Mouse (Mus musculus): ENCODE measurements around the gene Gm21304. TPM values are rescaled to one million over a fixed set of nuclear protein-coding genes. Genes with fewer than 3 reads are reported as not detected.
"Not testable (repeated sequence)": the region's sequence is repeated elsewhere in the genome, so short reads cannot be mapped to it uniquely, and the experiment has no call there.

Gene Gm21304
- polyA plus RNA-seq (2015; fragmentation: Nextera tagmentation; extraction: Ambion mirVana), result not detected in 2 replicates

- not testable (repeated sequence) for H3K4me2 ChIP-seq; H3K27ac ChIP-seq (replicated peaks); H3K36me3 ChIP-seq; H3K9ac ChIP-seq; H3K4me1 ChIP-seq (replicated peaks); H3K9me3 ChIP-seq; ATAC-seq (ENCODE audit: low read depth); H3K27me3 ChIP-seq; H3K4me3 ChIP-seq
- no CpG with 5 or more reads among the region's 3 CpGs for WGBS
Observed at GRCm38 (mm10) chr10:104168215-104168614, at the start of gene Gm21304. Gm21304 (plus strand) TSS chr10:104168515.

GRCm38 (mm10) chr10:104142687-104143086, 25.6 kb upstream of the Gm21304 start, which contains the start of gene Gm21293:
Gm21293 (plus strand) TSS chr10:104142987.
- not testable (repeated sequence) for H3K4me3 ChIP-seq; H3K4me2 ChIP-seq; H3K27ac ChIP-seq (replicated peaks); H3K4me1 ChIP-seq (replicated peaks); ATAC-seq (ENCODE audit: low read depth); H3K9ac ChIP-seq; H3K36me3 ChIP-seq; H3K9me3 ChIP-seq; H3K27me3 ChIP-seq
- no CpG with 5 or more reads among the region's 3 CpGs for WGBS

- H3K9ac ChIP-seq; H3K36me3 ChIP-seq; H3K27ac ChIP-seq (replicated peaks); H3K4me3 ChIP-seq; H3K27me3 ChIP-seq; H3K4me2 ChIP-seq; H3K9me3 ChIP-seq; H3K4me1 ChIP-seq (replicated peaks); ATAC-seq (ENCODE audit: low read depth): not testable (repeated sequence)
- WGBS, result no CpG with 5 or more reads among the region's 3 CpGs
Observed at GRCm38 (mm10) chr10:104151197-104151596, 17.1 kb upstream of the Gm21304 start, which contains the start of gene Gm6763. Gm6763 (plus strand) TSS chr10:104151497.

GRCm38 (mm10) chr10:104159706-104160105, 8.6 kb upstream of the Gm21304 start, which contains the start of gene Gm8764:
Gm8764 (plus strand) TSS chr10:104160006.
- no CpG with 5 or more reads among the region's 3 CpGs for WGBS
- H3K9ac ChIP-seq; H3K27ac ChIP-seq (replicated peaks); ATAC-seq (ENCODE audit: low read depth); H3K4me3 ChIP-seq; H3K36me3 ChIP-seq; H3K4me2 ChIP-seq; H3K4me1 ChIP-seq (replicated peaks); H3K27me3 ChIP-seq; H3K9me3 ChIP-seq: not testable (repeated sequence)

- H3K9ac ChIP-seq; ATAC-seq (ENCODE audit: low read depth); H3K36me3 ChIP-seq; H3K27me3 ChIP-seq; H3K4me1 ChIP-seq (replicated peaks); H3K4me3 ChIP-seq; H3K9me3 ChIP-seq; H3K27ac ChIP-seq (replicated peaks); H3K4me2 ChIP-seq: not testable (repeated sequence)
- no CpG with 5 or more reads among the region's 3 CpGs for WGBS
Observed at GRCm38 (mm10) chr10:104176724-104177123, 8.4 kb downstream of the Gm21304 start, which contains the start of gene Gm21312. Gm21312 (plus strand) TSS chr10:104177024.

GRCm38 (mm10) chr10:104185233-104185632, 16.9 kb downstream of the Gm21304 start, which contains the start of gene Gm20765:
Gm20765 (plus strand) TSS chr10:104185533.
- not testable (repeated sequence) for ATAC-seq (ENCODE audit: low read depth); H3K27me3 ChIP-seq; H3K4me2 ChIP-seq; H3K9me3 ChIP-seq; H3K9ac ChIP-seq; H3K4me3 ChIP-seq; H3K4me1 ChIP-seq (replicated peaks); H3K36me3 ChIP-seq; H3K27ac ChIP-seq (replicated peaks)
- no CpG with 5 or more reads among the region's 3 CpGs for WGBS

GRCm38 (mm10) chr10:104193742-104194141, 25.4 kb downstream of the Gm21304 start, which contains the start of gene Gm4340:
Gm4340 (plus strand) TSS chr10:104194042.
- H3K27me3 ChIP-seq; H3K4me1 ChIP-seq (replicated peaks); H3K27ac ChIP-seq (replicated peaks); H3K36me3 ChIP-seq; H3K4me2 ChIP-seq; H3K4me3 ChIP-seq; H3K9me3 ChIP-seq; H3K9ac ChIP-seq; ATAC-seq (ENCODE audit: low read depth): not testable (repeated sequence)
- WGBS, result no CpG with 5 or more reads among the region's 3 CpGs

- ATAC-seq (ENCODE audit: low read depth), result no peak
- Histone ChIP-seq H3K4me3 (no peak overlapping the region), H3K27ac (replicated peaks) (no peak overlapping the region), H3K9ac (no peak overlapping the region), H3K9me3 (no peaks in the 10 kb centered on the region), H3K27me3 (no peaks in the 10 kb centered on the region), H3K36me3 (no peaks in the 10 kb centered on the region), H3K4me2 (no peak overlapping the region), H3K4me1 (replicated peaks) (no peaks in the 10 kb centered on the region)
- 88% methylated on average over 1 of the region's 1 CpGs for WGBS
Observed at GRCm38 (mm10) chr10:104209655-104210054, 41.3 kb downstream of the Gm21304 start.

- no peak overlapping the region for H3K4me2 ChIP-seq
- no peaks in the 10 kb centered on the region for H3K9me3 ChIP-seq
- H3K36me3 ChIP-seq, result no peaks in the 10 kb centered on the region
- no peak for ATAC-seq (ENCODE audit: low read depth)
- H3K9ac ChIP-seq, result no peak overlapping the region
- H3K4me3 ChIP-seq, result no peak overlapping the region
- WGBS, result 75% methylated on average over 3 of the region's 3 CpGs
- H3K27me3 ChIP-seq, result no peaks in the 10 kb centered on the region
- no peak overlapping the region for H3K27ac ChIP-seq (replicated peaks)
- no peaks in the 10 kb centered on the region for H3K4me1 ChIP-seq (replicated peaks)
Observed at GRCm38 (mm10) chr10:104210268-104210990, 42.1 kb downstream of the Gm21304 start.

GRCm38 (mm10) chr10:104214527-104214926, 46.2 kb downstream of the Gm21304 start:
- Histone ChIP-seq H3K4me3 (no peak overlapping the region), H3K4me2 (no peak overlapping the region), H3K27me3 (no peaks in the 10 kb centered on the region), H3K4me1 (replicated peaks) (no peaks in the 10 kb centered on the region), H3K9ac (no peak overlapping the region), H3K9me3 (no peaks in the 10 kb centered on the region), H3K27ac (replicated peaks) (no peak overlapping the region), H3K36me3 (no peaks in the 10 kb centered on the region)
- 92% methylated on average over 5 of the region's 5 CpGs for WGBS
- ATAC-seq (ENCODE audit: low read depth), result no peak

Measured in neural tube, embryonic 13.5 days (tissue).